ENCODE assay signal across 10 mouse cellular contexts in genomic region chr5:120568336-120568768, GRCm38 (mm10). TPM values are rescaled to one million over a fixed set of nuclear protein-coding genes. Genes with fewer than 3 reads are reported as not detected.
DNase-seq lines count a peak whose midpoint lies in the region; ATAC-seq and TF ChIP-seq lines count a peak whose summit lies in the region.
"Had no signal": no experiment of that assay in that cellular context is flagged by ENCODE, and none has a peak within 500 bp of the region (broad histone marks: within the 10 kb centered on the region; RNA-seq: fewer than 3 reads in every experiment).

No protein-coding gene starts in this region.

- no peak for TF ChIP-seq POLR2A in brain, embryonic 14.5 days (IDR thresholded peaks at IDR 0.05; ENCODE audit: borderline replicate concordance, extremely low read depth, insufficient read depth, insufficient read length, poor library complexity, severe bottlenecking)

- peaks cover 90% of the 10 kb centered on the region for H3K4me1 ChIP-seq in heart, embryonic 13.5 days
- peaks cover 82% of the 10 kb centered on the region for H3K4me1 ChIP-seq in embryonic facial prominence, embryonic 15.5 days
- peaks cover 88% of the 10 kb centered on the region for H3K4me1 ChIP-seq in limb, embryonic 13.5 days

- 63% methylated on average over 9 of the region's 9 CpGs for WGBS in heart, embryonic 13.5 days
- WGBS in embryonic facial prominence, embryonic 15.5 days, result 39% methylated on average over 9 of the region's 9 CpGs
- 21% methylated on average over 9 of the region's 9 CpGs for WGBS in limb, embryonic 13.5 days

- DNase-seq in heart, adult 9 months (ENCODE audit: low spot score in 2 of 2), result no peak
- DNase-seq in brain, embryonic 14.5 days (ENCODE audit: low read depth), result peak; percentile 79
- DNase-seq in testis, postnatal 10 days (ENCODE audit: low spot score), result no peak
- no peak for DNase-seq in right cerebral cortex, postnatal 14 days
- no peak for DNase-seq in spleen, postnatal 4 days (ENCODE audit: low spot score in 2 of 2)
- DNase-seq: heart, postnatal 14 days had no signal

- no peak overlapping the region for H3K4me3 ChIP-seq in heart, embryonic 13.5 days
- H3K4me3 ChIP-seq in embryonic facial prominence, embryonic 15.5 days (replicated peaks), result no peak overlapping the region
- no peak overlapping the region for H3K4me3 ChIP-seq in limb, embryonic 13.5 days

- no peaks in the 10 kb centered on the region for H3K9me3 ChIP-seq in heart, embryonic 13.5 days
- no peaks in the 10 kb centered on the region for H3K9me3 ChIP-seq in embryonic facial prominence, embryonic 15.5 days (replicated peaks)
- H3K9me3 ChIP-seq in limb, embryonic 13.5 days, result no peaks in the 10 kb centered on the region

- H3K27me3 ChIP-seq in heart, embryonic 13.5 days (replicated peaks), result no peaks in the 10 kb centered on the region
- H3K27me3 ChIP-seq in embryonic facial prominence, embryonic 15.5 days, result no peaks in the 10 kb centered on the region
- no peaks in the 10 kb centered on the region for H3K27me3 ChIP-seq in limb, embryonic 13.5 days

- H3K4me2 ChIP-seq in heart, embryonic 13.5 days, result no peak overlapping the region
- H3K4me2 ChIP-seq in embryonic facial prominence, embryonic 15.5 days (replicated peaks), result no peak overlapping the region
- H3K4me2 ChIP-seq in limb, embryonic 13.5 days (replicated peaks), result peak overlapping the region; percentile 48

- H3K36me3 ChIP-seq in heart, embryonic 13.5 days, result no peaks in the 10 kb centered on the region
- no peaks in the 10 kb centered on the region for H3K36me3 ChIP-seq in embryonic facial prominence, embryonic 15.5 days
- H3K36me3 ChIP-seq in limb, embryonic 13.5 days, result no peaks in the 10 kb centered on the region

- ATAC-seq in heart, embryonic 13.5 days (ENCODE audit: extremely low read depth, insufficient number of reproducible peaks, low FRiP score, low TSS enrichment), result no peak
- no peak for ATAC-seq in embryonic facial prominence, embryonic 15.5 days (ENCODE audit: insufficient number of reproducible peaks, low FRiP score, low TSS enrichment, low read depth)
- ATAC-seq in limb, embryonic 13.5 days (ENCODE audit: low FRiP score, low read depth), result no peak; the same call in 1 of the 2 replicates

- no peak overlapping the region for H3K27ac ChIP-seq in heart, embryonic 13.5 days (replicated peaks)
- peak overlapping the region; percentile 89 for H3K27ac ChIP-seq in embryonic facial prominence, embryonic 15.5 days (replicated peaks)
- peak overlapping the region; percentile 91 for H3K27ac ChIP-seq in limb, embryonic 13.5 days
- H3K27ac ChIP-seq: macrophage had no signal

- peak overlapping the region; percentile 65; the same call in 1 of the 2 replicates for H3K9ac ChIP-seq in heart, embryonic 13.5 days
- no peak overlapping the region; the same call in 1 of the 2 replicates for H3K9ac ChIP-seq in embryonic facial prominence, embryonic 15.5 days
- H3K9ac ChIP-seq in limb, embryonic 13.5 days, result peak overlapping the region; percentile 27

- TF ChIP-seq CTCF in brain, embryonic 14.5 days (IDR thresholded peaks at IDR 0.05; ENCODE audit: borderline replicate concordance, extremely low read depth, insufficient read depth, insufficient read length), result no peak

RNA-seq across cellular contexts. Expression of gene Tpcn1, which starts 20.1 kb away (rescaled TPM):
- 14.9 and 16.1 TPM in 2 replicates for polyA plus RNA-seq in heart, embryonic 13.5 days (2015; fragmentation: Nextera tagmentation; extraction: Ambion mirVana)
- 27.1 and 32.5 TPM in 2 replicates for polyA plus RNA-seq in brain, embryonic 14.5 days (2012; rRNA removed)
- 28.4 and 28.6 TPM in 2 replicates for polyA plus RNA-seq in embryonic facial prominence, embryonic 15.5 days (2015; fragmentation: Nextera tagmentation; extraction: Ambion mirVana)
- 23.7 and 24.0 TPM in 2 replicates for polyA plus RNA-seq in limb, embryonic 13.5 days (2015; fragmentation: Nextera tagmentation; extraction: Ambion mirVana)

RNA-seq across cellular contexts. Expression of gene Iqcd, which starts 20.5 kb away (rescaled TPM):
- polyA plus RNA-seq in heart, embryonic 13.5 days (2015; fragmentation: Nextera tagmentation; extraction: Ambion mirVana), result 0.27 and 0.44 TPM in 2 replicates
- polyA plus RNA-seq in brain, embryonic 14.5 days (2012; rRNA removed), result 2.3 and 3.5 TPM in 2 replicates
- polyA plus RNA-seq in embryonic facial prominence, embryonic 15.5 days (2015; fragmentation: Nextera tagmentation; extraction: Ambion mirVana), result 1.9 and 3.2 TPM in 2 replicates
- polyA plus RNA-seq in limb, embryonic 13.5 days (2015; fragmentation: Nextera tagmentation; extraction: Ambion mirVana), result 0.68 and 0.69 TPM in 2 replicates

RNA-seq across cellular contexts. Expression of gene Rita1, which starts 44.0 kb away (rescaled TPM):
- 9.6 and 10.4 TPM in 2 replicates for polyA plus RNA-seq in heart, embryonic 13.5 days (2015; fragmentation: Nextera tagmentation; extraction: Ambion mirVana)
- polyA plus RNA-seq in brain, embryonic 14.5 days (2012; rRNA removed), result 32.8 and 38.1 TPM in 2 replicates
- polyA plus RNA-seq in embryonic facial prominence, embryonic 15.5 days (2015; fragmentation: Nextera tagmentation; extraction: Ambion mirVana), result 15.5 and 15.8 TPM in 2 replicates
- 15.6 and 17.9 TPM in 2 replicates for polyA plus RNA-seq in limb, embryonic 13.5 days (2015; fragmentation: Nextera tagmentation; extraction: Ambion mirVana)

RNA-seq across cellular contexts. Expression of gene Ddx54, which starts 44.2 kb away (rescaled TPM):
- polyA plus RNA-seq in heart, embryonic 13.5 days (2015; fragmentation: Nextera tagmentation; extraction: Ambion mirVana), result 29.6 and 29.7 TPM in 2 replicates
- polyA plus RNA-seq in brain, embryonic 14.5 days (2012; rRNA removed), result 42.7 and 49.7 TPM in 2 replicates
- 43.4 and 44.5 TPM in 2 replicates for polyA plus RNA-seq in embryonic facial prominence, embryonic 15.5 days (2015; fragmentation: Nextera tagmentation; extraction: Ambion mirVana)
- polyA plus RNA-seq in limb, embryonic 13.5 days (2015; fragmentation: Nextera tagmentation; extraction: Ambion mirVana), result 46.5 and 47.2 TPM in 2 replicates

RNA-seq across cellular contexts. Expression of gene Slc8b1, which starts 57.4 kb away (rescaled TPM):
- polyA plus RNA-seq in heart, embryonic 13.5 days (2015; fragmentation: Nextera tagmentation; extraction: Ambion mirVana), result 4.5 and 4.6 TPM in 2 replicates
- 3.1 and 3.5 TPM in 2 replicates for polyA plus RNA-seq in brain, embryonic 14.5 days (2012; rRNA removed)
- 9.0 and 9.3 TPM in 2 replicates for polyA plus RNA-seq in embryonic facial prominence, embryonic 15.5 days (2015; fragmentation: Nextera tagmentation; extraction: Ambion mirVana)
- polyA plus RNA-seq in limb, embryonic 13.5 days (2015; fragmentation: Nextera tagmentation; extraction: Ambion mirVana), result 6.1 and 6.9 TPM in 2 replicates
